Mouse (Mus musculus) ES-Bruce4 (cell line): ENCODE results near the gene Cspg4.

Experiments
- CTCF ChIP-seq: IDR thresholded peaks from one replicate; pipeline ENCODE4 v1.8.1; 2011; ENCODE audit warnings: low read depth, low read length
- EP300 ChIP-seq: IDR thresholded peaks from 2 replicates; pipeline ENCODE4 v1.6.1; 2011; ENCODE audit warnings: low read depth, low read length; ENCODE audit not compliant: insufficient read depth

DNA sequence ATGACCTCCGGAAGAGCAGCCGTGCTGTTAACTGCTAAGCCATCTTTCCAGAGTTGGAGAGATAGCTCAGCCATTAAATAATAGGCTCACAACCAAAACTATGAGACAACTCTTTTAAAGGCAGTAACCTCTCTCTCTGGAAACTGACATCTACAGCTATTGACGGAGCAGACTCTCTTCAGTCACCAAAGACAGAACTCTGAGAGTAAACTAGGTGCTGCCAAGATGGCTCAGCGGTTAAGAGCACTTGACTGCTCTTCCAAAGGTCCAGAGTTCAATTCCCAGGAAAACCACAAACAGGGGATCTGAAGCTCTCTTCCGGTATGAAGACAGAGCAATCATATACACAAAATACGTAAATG, 72.0 kb downstream of the Cspg4 start:
- TF ChIP-seq CTCF = no peak
- no peak for TF ChIP-seq EP300
